Mouse (Mus musculus) bone marrow, adult 2 months (tissue): ENCODE measurements around the gene Sema3f.

Experiments used
- CTCF ChIP-seq: fragments of 200-500 bp; IDR thresholded peaks from 2 replicates; pipeline ENCODE4 v1.5.1; 2011; ENCODE audit warnings: low read length, control low read depth; ENCODE audit not compliant: control insufficient read depth, insufficient read depth
- POLR2A ChIP-seq: fragments of 200-500 bp; IDR thresholded peaks from 2 replicates; pipeline ENCODE4 v1.6.1; 2011; ENCODE audit warnings: low read depth, mild to moderate bottlenecking, control low read depth, low read length, borderline replicate concordance; ENCODE audit not compliant: control insufficient read depth

GRCm38 (mm10) chr9:107635279-107636028 is 74.8 kb downstream of the Sema3f start, which contains the start of gene Gnai2:
- TF ChIP-seq CTCF (no peak), POLR2A (peak; percentile 85)
